ENCODE assay signal across 8 mouse cellular contexts in genomic region chr12:90915929-90916713, GRCm38 (mm10).
DNase-seq lines count a peak whose midpoint lies in the region; ATAC-seq and TF ChIP-seq lines count a peak whose summit lies in the region.

No protein-coding gene starts in this region.

- H3K36me3 ChIP-seq in forebrain, embryonic 12.5 days (replicated peaks) = no peaks in the 10 kb centered on the region
- no peaks in the 10 kb centered on the region for H3K36me3 ChIP-seq in forebrain, embryonic 10.5 days (replicated peaks)
- H3K36me3 ChIP-seq in hindbrain, postnatal 0 days (ENCODE audit: insufficient read depth, low read length) = no peaks in the 10 kb centered on the region
- H3K36me3 ChIP-seq in neural tube, embryonic 14.5 days (ENCODE audit: control insufficient read depth, insufficient read depth, low read length) = no peaks in the 10 kb centered on the region
- H3K36me3 ChIP-seq in stomach, postnatal 0 days (ENCODE audit: control insufficient read depth, insufficient read depth, low read length) = no peaks in the 10 kb centered on the region
- H3K36me3 ChIP-seq in liver, embryonic 11.5 days (ENCODE audit: control insufficient read depth, insufficient read depth, low read length) = no peaks in the 10 kb centered on the region

- TF ChIP-seq EP300 in stomach, postnatal 0 days (optimal IDR thresholded peaks at IDR 0.05) = no peak

- no peak overlapping the region for H3K4me2 ChIP-seq in forebrain, embryonic 12.5 days
- H3K4me2 ChIP-seq in hindbrain, postnatal 0 days (ENCODE audit: low read depth, low read length) = no peak overlapping the region
- no peak overlapping the region for H3K4me2 ChIP-seq in neural tube, embryonic 14.5 days (ENCODE audit: low read depth, low read length)
- no peak overlapping the region for H3K4me2 ChIP-seq in stomach, postnatal 0 days (replicated peaks; ENCODE audit: low read depth)
- no peak overlapping the region for H3K4me2 ChIP-seq in liver, embryonic 11.5 days

- 0 out of 2 replicates have a peak overlapping the region, but pooled peaks have one; percentile 25 for H3K27ac ChIP-seq in forebrain, embryonic 12.5 days
- no peak overlapping the region for H3K27ac ChIP-seq in forebrain, embryonic 10.5 days
- H3K27ac ChIP-seq in hindbrain, postnatal 0 days = peak overlapping the region; percentile 55
- no peak overlapping the region for H3K27ac ChIP-seq in neural tube, embryonic 14.5 days (ENCODE audit: low read depth, low read length)
- no peak overlapping the region for H3K27ac ChIP-seq in stomach, postnatal 0 days (replicated peaks)
- H3K27ac ChIP-seq in liver, embryonic 11.5 days (ENCODE audit: low read depth, low read length) = no peak overlapping the region

- WGBS in forebrain, embryonic 12.5 days = 69% methylated on average over 11 of the region's 11 CpGs
- WGBS in forebrain, embryonic 10.5 days = 89% methylated on average over 11 of the region's 11 CpGs
- 42% methylated on average over 11 of the region's 11 CpGs for WGBS in hindbrain, postnatal 0 days
- 26% methylated on average over 11 of the region's 11 CpGs for WGBS in neural tube, embryonic 14.5 days
- whole genome bisulfite sequencing in stomach, postnatal 0 days = 77% methylated on average over 11 of the region's 11 CpGs
- WGBS in liver, embryonic 11.5 days = 85% methylated on average over 11 of the region's 11 CpGs

- H3K9ac ChIP-seq in forebrain, embryonic 12.5 days = no peak overlapping the region
- H3K9ac ChIP-seq in hindbrain, postnatal 0 days (replicated peaks; ENCODE audit: low read length) = no peak overlapping the region
- H3K9ac ChIP-seq in neural tube, embryonic 14.5 days (replicated peaks; ENCODE audit: low read depth, low read length) = no peak overlapping the region
- H3K9ac ChIP-seq in stomach, postnatal 0 days (ENCODE audit: low read length) = no peak overlapping the region
- H3K9ac ChIP-seq in liver, embryonic 11.5 days (ENCODE audit: low read depth, low read length) = no peak overlapping the region

- TF ChIP-seq CTCF in brain, embryonic 14.5 days (IDR thresholded peaks at IDR 0.05; ENCODE audit: borderline replicate concordance, extremely low read depth, insufficient read depth, insufficient read length) = no peak
- TF ChIP-seq CTCF in hindbrain, postnatal 0 days (IDR thresholded peaks at IDR 0.05; ENCODE audit: low read depth) = no peak
- TF ChIP-seq CTCF in stomach, postnatal 0 days (IDR thresholded peaks at IDR 0.05; ENCODE audit: low read depth) = no peak

- no peak overlapping the region for H3K4me3 ChIP-seq in forebrain, embryonic 12.5 days (replicated peaks)
- no peak overlapping the region for H3K4me3 ChIP-seq in forebrain, embryonic 10.5 days
- no peak overlapping the region for H3K4me3 ChIP-seq in hindbrain, postnatal 0 days (ENCODE audit: low read length)
- H3K4me3 ChIP-seq in neural tube, embryonic 14.5 days (ENCODE audit: low read depth, low read length) = no peak overlapping the region
- H3K4me3 ChIP-seq in stomach, postnatal 0 days (ENCODE audit: low read depth, low read length) = no peak overlapping the region
- no peak overlapping the region for H3K4me3 ChIP-seq in liver, embryonic 11.5 days (ENCODE audit: low read depth, low read length)

- ATAC-seq in forebrain, embryonic 12.5 days (ENCODE audit: low FRiP score) = peak; percentile 76; the same call in 1 of the 2 replicates
- ATAC-seq in hindbrain, postnatal 0 days = peak; percentile 95
- ATAC-seq in neural tube, embryonic 14.5 days (ENCODE audit: low read depth) = peak; percentile 94
- no peak for ATAC-seq in erythroid progenitor cell, adult 5-6 weeks (replicated peaks; ENCODE audit: low FRiP score, poor library complexity, severe bottlenecking)
- ATAC-seq in stomach, postnatal 0 days (ENCODE audit: low FRiP score, low TSS enrichment) = no peak
- ATAC-seq in liver, embryonic 11.5 days (replicated peaks; ENCODE audit: low FRiP score) = no peak

- DNase-seq in forebrain, embryonic 10.5 days (ENCODE audit: extremely low spot score, low spot score) = no peak
- DNase-seq in brain, embryonic 14.5 days (ENCODE audit: low read depth) = peak; percentile 96
- DNase-seq in hindbrain, postnatal 0 days (ENCODE audit: low spot score) = peak; percentile 84
- DNase-seq in stomach, postnatal 0 days (ENCODE audit: low spot score) = no peak
- DNase-seq in liver, embryonic 11.5 days (ENCODE audit: low spot score) = no peak

- no peaks in the 10 kb centered on the region for H3K9me3 ChIP-seq in forebrain, embryonic 12.5 days
- no peaks in the 10 kb centered on the region for H3K9me3 ChIP-seq in forebrain, embryonic 10.5 days
- H3K9me3 ChIP-seq in hindbrain, postnatal 0 days (ENCODE audit: low read length) = no peaks in the 10 kb centered on the region
- no peaks in the 10 kb centered on the region for H3K9me3 ChIP-seq in neural tube, embryonic 14.5 days (ENCODE audit: control insufficient read depth, low read length)
- no peaks in the 10 kb centered on the region for H3K9me3 ChIP-seq in stomach, postnatal 0 days (ENCODE audit: control insufficient read depth, low read length)
- no peaks in the 10 kb centered on the region for H3K9me3 ChIP-seq in liver, embryonic 11.5 days (ENCODE audit: control insufficient read depth, low read length)

- peaks cover 5% of the 10 kb centered on the region; the same call in 1 of the 2 replicates for H3K4me1 ChIP-seq in forebrain, embryonic 12.5 days
- H3K4me1 ChIP-seq in forebrain, embryonic 10.5 days = no peaks in the 10 kb centered on the region
- no peaks in the 10 kb centered on the region for H3K4me1 ChIP-seq in hindbrain, postnatal 0 days (ENCODE audit: insufficient read depth, low read length)
- H3K4me1 ChIP-seq in neural tube, embryonic 14.5 days (ENCODE audit: control insufficient read depth, insufficient read depth, low read length) = no peaks in the 10 kb centered on the region
- no peaks in the 10 kb centered on the region for H3K4me1 ChIP-seq in stomach, postnatal 0 days (replicated peaks; ENCODE audit: control insufficient read depth, insufficient read depth)
- no peaks in the 10 kb centered on the region for H3K4me1 ChIP-seq in liver, embryonic 11.5 days (replicated peaks; ENCODE audit: control insufficient read depth, insufficient read depth, low read length)

- no peak for TF ChIP-seq POLR2A in brain, embryonic 14.5 days (IDR thresholded peaks at IDR 0.05; ENCODE audit: borderline replicate concordance, extremely low read depth, insufficient read depth, insufficient read length, poor library complexity, severe bottlenecking)

- H3K27me3 ChIP-seq in forebrain, embryonic 12.5 days = no peaks in the 10 kb centered on the region
- no peaks in the 10 kb centered on the region for H3K27me3 ChIP-seq in forebrain, embryonic 10.5 days (ENCODE audit: poor library complexity, severe bottlenecking)
- no peaks in the 10 kb centered on the region for H3K27me3 ChIP-seq in hindbrain, postnatal 0 days (ENCODE audit: insufficient read depth, low read length)
- H3K27me3 ChIP-seq in neural tube, embryonic 14.5 days (ENCODE audit: control insufficient read depth, insufficient read depth, low read length) = no peaks in the 10 kb centered on the region
- H3K27me3 ChIP-seq in stomach, postnatal 0 days (ENCODE audit: control insufficient read depth, insufficient read depth, low read length) = no peaks in the 10 kb centered on the region
- H3K27me3 ChIP-seq in liver, embryonic 11.5 days (replicated peaks; ENCODE audit: control insufficient read depth, insufficient read depth, low read length) = no peaks in the 10 kb centered on the region

Comparison
In these comparisons a context has a peak if more than half of its experiments do, and no peak if none do; other contexts are left out.
1. H3K27ac ChIP-seq: peak in forebrain, embryonic 12.5 days (single experiment) and hindbrain, postnatal 0 days (single experiment); none in forebrain, embryonic 10.5 days (single experiment), neural tube, embryonic 14.5 days (single experiment), stomach, postnatal 0 days (single experiment) and liver, embryonic 11.5 days (single experiment).
2. ATAC-seq: peak in forebrain, embryonic 12.5 days (single experiment), hindbrain, postnatal 0 days (single experiment) and neural tube, embryonic 14.5 days (single experiment); none in erythroid progenitor cell, adult 5-6 weeks (single experiment), stomach, postnatal 0 days (single experiment) and liver, embryonic 11.5 days (single experiment).
3. DNase-seq: peak in brain, embryonic 14.5 days (single experiment) and hindbrain, postnatal 0 days (single experiment); none in forebrain, embryonic 10.5 days (single experiment), stomach, postnatal 0 days (single experiment) and liver, embryonic 11.5 days (single experiment).